Mouse (Mus musculus): ENCODE measurements at regions not wholly inside any gene's neighbourhood (a gene's known extent, or its start where the extent isn't known, plus 50 kb on each side); places are given as distances from the start of the nearest gene placed in this dataset.

DNA sequence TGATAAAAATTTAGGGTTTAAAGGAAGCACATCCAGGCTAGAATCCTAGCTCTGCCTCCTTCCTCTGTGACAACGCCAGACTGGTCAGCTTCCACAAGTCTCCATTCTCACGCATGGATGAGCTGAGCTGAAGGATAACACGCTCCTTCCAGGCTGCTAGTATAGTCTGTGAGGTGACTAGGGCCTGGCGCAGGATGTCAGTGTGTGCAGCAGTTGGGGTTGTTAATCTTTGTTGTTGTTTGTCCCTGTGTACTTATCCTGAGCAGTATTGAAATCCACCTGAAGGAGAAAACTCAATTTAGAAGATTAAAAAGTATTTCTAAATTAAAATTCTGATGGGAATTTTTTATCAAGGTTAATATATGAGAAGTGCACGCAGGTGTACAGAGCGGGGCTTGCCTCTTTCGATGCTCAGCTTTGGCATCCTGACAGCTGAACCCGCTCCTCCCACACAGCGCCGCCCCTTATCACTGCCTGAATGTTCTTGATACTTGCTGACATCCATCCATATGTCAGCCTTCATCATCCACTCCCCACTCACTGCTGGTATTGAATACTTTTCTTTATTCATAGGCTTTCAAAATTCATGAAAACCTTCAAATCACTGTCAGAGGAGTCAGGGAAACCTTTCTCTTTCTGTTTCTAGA, 130.7 kb upstream of the Bank1 start:
- no peak for DNase-seq (ENCODE audit: low read depth in 3 of 3, low spot score in 3 of 3)
- Histone ChIP-seq H3K4me1 (replicated peaks; ENCODE audit: control insufficient read depth in 2 of 2, insufficient read depth in 2 of 2, low read length in 1 of 2) (no peaks in the 10 kb centered on the region), H3K27ac (no peak overlapping the region), H3K4me3 (ENCODE audit: insufficient read depth in 1 of 2, low read depth in 2 of 2, low read length in 2 of 2) (no peak overlapping the region), H3K9me3 (ENCODE audit: control insufficient read depth, low read length) (no peaks in the 10 kb centered on the region), H3K27me3 (ENCODE audit: control insufficient read depth, insufficient read depth, low read length) (no peaks in the 10 kb centered on the region), H3K36me3 (replicated peaks; ENCODE audit: control insufficient read depth, insufficient read depth, low read depth) (no peaks in the 10 kb centered on the region), H3K9ac (replicated peaks) (no peak overlapping the region), H3K4me2 (ENCODE audit: low read depth) (no peak overlapping the region)
- ATAC-seq (ENCODE audit: insufficient read depth), result no peak
- no peak for TF ChIP-seq CTCF (IDR thresholded peaks at IDR 0.05; ENCODE audit: low read depth)
- TF ChIP-seq EP300 (IDR thresholded peaks at IDR 0.05; ENCODE audit: low read depth), result no peak
- WGBS (ENCODE audit: insufficient replicate concordance), result 67% methylated on average over 10 of the region's 10 CpGs

DNA sequence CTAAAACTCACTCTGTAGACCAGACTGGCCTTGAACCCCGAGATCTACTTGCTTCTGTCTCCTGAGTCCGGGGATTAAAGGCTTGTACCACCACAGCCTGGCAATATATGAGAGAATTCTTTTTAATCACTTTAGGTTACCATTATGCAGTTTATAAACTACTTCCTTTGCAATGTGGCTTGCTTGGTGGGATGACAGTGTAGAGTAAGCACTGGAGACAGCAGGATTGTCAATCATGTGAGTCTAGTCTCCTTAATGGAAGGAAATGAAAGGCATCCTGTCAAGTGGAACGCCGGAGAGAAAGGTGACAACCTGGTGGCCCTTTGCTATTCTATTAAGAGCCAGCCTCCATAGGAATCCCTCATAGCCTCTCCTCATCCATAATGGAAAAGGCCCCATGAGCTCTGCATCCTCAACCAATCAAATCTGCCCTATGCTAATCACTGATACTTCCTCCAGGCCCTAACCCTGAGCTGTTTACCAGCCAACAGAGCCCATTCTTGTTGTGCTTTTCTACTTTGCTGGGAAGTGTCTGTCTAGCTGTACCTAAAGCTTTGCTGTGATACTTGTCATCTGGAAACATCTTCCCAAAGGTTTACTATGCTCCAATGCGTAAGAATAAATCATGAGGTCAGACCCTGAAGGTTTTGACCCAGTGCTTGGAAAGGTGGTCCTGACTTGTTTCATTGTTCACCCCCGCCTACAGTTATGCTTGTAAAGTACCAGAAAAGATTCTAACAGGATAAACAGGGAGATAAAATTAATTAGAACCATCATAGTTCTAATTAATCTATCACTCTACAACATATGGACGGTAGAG, 130.0 kb upstream of the Bank1 start:
- Histone ChIP-seq H3K4me1 (replicated peaks; ENCODE audit: control insufficient read depth in 2 of 2, insufficient read depth in 2 of 2, low read length in 1 of 2) (no peaks in the 10 kb centered on the region), H3K27ac (no peak overlapping the region), H3K4me3 (ENCODE audit: insufficient read depth in 1 of 2, low read depth in 2 of 2, low read length in 2 of 2) (no peak overlapping the region), H3K9ac (replicated peaks) (no peak overlapping the region), H3K4me2 (ENCODE audit: low read depth) (no peak overlapping the region), H3K27me3 (ENCODE audit: control insufficient read depth, insufficient read depth, low read length) (no peaks in the 10 kb centered on the region), H3K36me3 (replicated peaks; ENCODE audit: control insufficient read depth, insufficient read depth, low read depth) (no peaks in the 10 kb centered on the region), H3K9me3 (ENCODE audit: control insufficient read depth, low read length) (no peaks in the 10 kb centered on the region)
- TF ChIP-seq CTCF (IDR thresholded peaks at IDR 0.05; ENCODE audit: low read depth) (no peak), EP300 (IDR thresholded peaks at IDR 0.05; ENCODE audit: low read depth) (no peak)
- ATAC-seq (ENCODE audit: insufficient read depth), result no peak
- no peak for DNase-seq (ENCODE audit: low read depth in 3 of 3, low spot score in 3 of 3)
- 56% methylated on average over 7 of the region's 7 CpGs for WGBS (ENCODE audit: insufficient replicate concordance)

- Histone ChIP-seq H3K4me1 (replicated peaks; ENCODE audit: control insufficient read depth in 2 of 2, insufficient read depth in 2 of 2, low read length in 1 of 2) (no peaks in the 10 kb centered on the region), H3K27me3 (ENCODE audit: control insufficient read depth, insufficient read depth, low read length) (no peaks in the 10 kb centered on the region), H3K9me3 (ENCODE audit: control insufficient read depth, low read length) (no peaks in the 10 kb centered on the region), H3K27ac (no peak overlapping the region), H3K36me3 (replicated peaks; ENCODE audit: control insufficient read depth, insufficient read depth, low read depth) (no peaks in the 10 kb centered on the region), H3K9ac (replicated peaks) (no peak overlapping the region), H3K4me3 (ENCODE audit: insufficient read depth in 1 of 2, low read depth in 2 of 2, low read length in 2 of 2) (no peak overlapping the region), H3K4me2 (ENCODE audit: low read depth) (no peak overlapping the region)
- no peak for ATAC-seq (ENCODE audit: insufficient read depth)
- WGBS (ENCODE audit: insufficient replicate concordance), result 59% methylated on average over 3 of the region's 3 CpGs
- TF ChIP-seq EP300 (IDR thresholded peaks at IDR 0.05; ENCODE audit: low read depth) (no peak), CTCF (IDR thresholded peaks at IDR 0.05; ENCODE audit: low read depth) (no peak)
- no peak for DNase-seq (ENCODE audit: low read depth in 3 of 3, low spot score in 3 of 3)
Observed at GRCm38 (mm10) chr3:136454967-136455366, 129.1 kb upstream of the Bank1 start.

DNA sequence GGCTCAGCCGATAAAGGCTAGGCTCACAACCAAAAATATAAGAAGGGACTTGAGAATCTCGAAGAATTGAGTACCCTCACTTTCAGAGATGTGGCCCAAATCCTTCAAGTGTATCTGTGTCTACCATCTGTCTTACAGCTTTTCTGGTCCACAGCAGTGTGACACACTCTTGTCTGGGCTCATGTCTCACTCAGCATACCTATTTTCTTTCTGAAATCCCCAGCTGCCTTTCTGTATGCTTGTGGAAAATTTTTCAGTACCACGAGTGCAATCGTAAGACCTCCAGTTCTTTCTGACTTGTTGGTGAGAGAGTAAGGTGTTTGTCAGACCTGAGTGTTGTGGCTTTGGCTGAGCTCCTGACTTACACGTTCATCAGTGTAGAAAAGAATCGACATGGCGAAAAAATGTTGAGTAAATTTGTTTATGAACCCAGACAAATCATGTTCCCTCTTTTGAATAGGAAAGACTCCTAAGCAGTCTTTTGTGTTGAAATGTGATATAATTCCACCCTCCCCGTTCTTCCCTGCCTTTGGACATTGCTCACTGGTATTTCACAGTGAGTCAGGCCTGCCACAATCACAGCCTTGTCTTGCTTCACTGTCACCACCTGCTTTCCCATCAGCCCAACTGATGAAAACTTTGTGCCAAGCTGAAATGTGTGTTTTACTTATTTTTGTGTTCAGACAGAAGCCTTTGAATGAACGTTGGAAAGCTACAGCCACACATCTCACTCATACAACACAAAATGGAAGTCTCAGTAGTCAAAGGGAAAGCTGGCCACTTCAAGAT, 125.3 kb upstream of the Bank1 start:
- no peak overlapping the region for H3K9ac ChIP-seq (replicated peaks)
- no peak overlapping the region for H3K27ac ChIP-seq
- TF ChIP-seq EP300 (IDR thresholded peaks at IDR 0.05; ENCODE audit: low read depth) (no peak), CTCF (IDR thresholded peaks at IDR 0.05; ENCODE audit: low read depth) (no peak)
- DNase-seq (ENCODE audit: low read depth in 3 of 3, low spot score in 3 of 3), result no peak
- no peak overlapping the region for H3K4me3 ChIP-seq (ENCODE audit: insufficient read depth in 1 of 2, low read depth in 2 of 2, low read length in 2 of 2)
- 59% methylated on average over 9 of the region's 9 CpGs for WGBS (ENCODE audit: insufficient replicate concordance)
- H3K9me3 ChIP-seq (ENCODE audit: control insufficient read depth, low read length), result no peaks in the 10 kb centered on the region
- H3K4me1 ChIP-seq (replicated peaks; ENCODE audit: control insufficient read depth in 2 of 2, insufficient read depth in 2 of 2, low read length in 1 of 2), result no peaks in the 10 kb centered on the region
- no peak for ATAC-seq (ENCODE audit: insufficient read depth)
- no peak overlapping the region for H3K4me2 ChIP-seq (ENCODE audit: low read depth)
- H3K36me3 ChIP-seq (replicated peaks; ENCODE audit: control insufficient read depth, insufficient read depth, low read depth), result no peaks in the 10 kb centered on the region
- no peaks in the 10 kb centered on the region for H3K27me3 ChIP-seq (ENCODE audit: control insufficient read depth, insufficient read depth, low read length)
